Mouse (Mus musculus) spleen, adult 18-20 months (tissue): ENCODE data around the gene Stom.
A peak's percentile ranks its signal among the peaks of the same experiment; 100 is the strongest.

Experiments used
- DNase-seq, 2 experiments: peaks; one replicate each; pipeline ENCODE4 v3.0.0; 2022; ENCODE audit warnings: mixed read lengths in 2 of 2

The Stom gene

GRCm38 (mm10) chr2:35336388-35337280 is at the start of gene Stom:
Gene Stom (minus strand): TSS chr2:35336976.
- peak; percentile 99 to 100 for DNase-seq

- no peak for DNase-seq
Observed at GRCm38 (mm10) chr2:35385441-35385871, 48.7 kb upstream of the Stom start.

- DNase-seq: no peak
Observed at GRCm38 (mm10) chr2:35379306-35379705, 42.5 kb upstream of the Stom start.

GRCm38 (mm10) chr2:35377600-35377999 is 40.8 kb upstream of the Stom start:
- no peak for DNase-seq

GRCm38 (mm10) chr2:35373003-35373402 is 36.2 kb upstream of the Stom start:
- DNase-seq: peak in 1 of 2 experiments; percentile 11

- no peak for DNase-seq
Observed at GRCm38 (mm10) chr2:35370686-35371085, 33.9 kb upstream of the Stom start.

GRCm38 (mm10) chr2:35367629-35368028 is 30.9 kb upstream of the Stom start, which contains the start of gene 4930568D16Rik:
Gene 4930568D16Rik (minus strand): TSS chr2:35367729.
- no peak for DNase-seq

- DNase-seq: no peak
Observed at GRCm38 (mm10) chr2:35349184-35349583, 12.4 kb upstream of the Stom start.

- no peak for DNase-seq
Observed at GRCm38 (mm10) chr2:35345984-35346383, 9.2 kb upstream of the Stom start.

- DNase-seq: no peak
Observed at GRCm38 (mm10) chr2:35342605-35343004, 5.8 kb upstream of the Stom start.

GRCm38 (mm10) chr2:35338707-35339106 is 1.9 kb upstream of the Stom start:
- no peak for DNase-seq

- DNase-seq: no peak
Observed at GRCm38 (mm10) chr2:35338036-35338435, 1.3 kb upstream of the Stom start.

GRCm38 (mm10) chr2:35337419-35337818 is 643 bp upstream of the Stom start:
- DNase-seq: no peak

- no peak for DNase-seq
Observed at GRCm38 (mm10) chr2:35335620-35336019, 1.2 kb downstream of the Stom start.

- no peak for DNase-seq
Observed at GRCm38 (mm10) chr2:35333670-35334069, 3.1 kb downstream of the Stom start.

- no peak for DNase-seq
Observed at GRCm38 (mm10) chr2:35331205-35331604, 5.6 kb downstream of the Stom start.

- no peak for DNase-seq
Observed at GRCm38 (mm10) chr2:35329061-35329460, 7.7 kb downstream of the Stom start.

GRCm38 (mm10) chr2:35328064-35328792 is 8.5 kb downstream of the Stom start:
- no peak for DNase-seq

- DNase-seq: no peak
Observed at GRCm38 (mm10) chr2:35327583-35327982, 9.2 kb downstream of the Stom start.

GRCm38 (mm10) chr2:35326931-35327330 is 9.8 kb downstream of the Stom start:
- no peak for DNase-seq

- no peak for DNase-seq
Observed at GRCm38 (mm10) chr2:35325930-35326329, 10.8 kb downstream of the Stom start.

GRCm38 (mm10) chr2:35322404-35323164 is 14.2 kb downstream of the Stom start:
- no peak for DNase-seq

- DNase-seq: no peak
Observed at GRCm38 (mm10) chr2:35320399-35320798, 16.4 kb downstream of the Stom start.
